Mouse (Mus musculus) lung, embryonic 14.5 days (tissue): ENCODE results near the gene Acoxl. TPM values are rescaled to one million over a fixed set of nuclear protein-coding genes. Genes with fewer than 3 reads are reported as not detected.

Experiments
- ATAC-seq: fragments of 200-750 bp; cut with Nextera tagmentation; 2 replicates; pipeline ENCODE4 v1.8.0; 2017; ENCODE audit warnings: mild to moderate bottlenecking, moderate TSS enrichment, moderate library complexity; ENCODE audit not compliant: insufficient read depth
- DNase-seq: peaks from one replicate; pipeline ENCODE4 v3.0.0-alpha.2; 2015
- H3K27ac ChIP-seq: fragments of 300-500 bp; sonication (generic); 2 replicates; pipeline ENCODE4 v1.5.1; 2014; ENCODE audit warnings: low read depth, mild to moderate bottlenecking, moderate library complexity
- H3K27me3 ChIP-seq: fragments of 300-500 bp; sonication (generic); 2 replicates; pipeline ENCODE4 v1.6.1; 2014; ENCODE audit warnings: low read length, control low read depth; ENCODE audit not compliant: insufficient read depth
- H3K36me3 ChIP-seq: fragments of 300-500 bp; sonication (generic); 2 replicates; pipeline ENCODE4 v1.6.1; 2014; ENCODE audit warnings: control low read depth; ENCODE audit not compliant: insufficient read depth
- H3K4me1 ChIP-seq: fragments of 300-500 bp; sonication (generic); 2 replicates; pipeline ENCODE4 v1.6.1; 2014; ENCODE audit warnings: antibody characterized with exemption, control low read depth; ENCODE audit not compliant: insufficient read depth
- H3K4me2 ChIP-seq: fragments of 300-500 bp; sonication (generic); 2 replicates; pipeline ENCODE4 v1.6.1; 2014; ENCODE audit warnings: mild to moderate bottlenecking
- H3K4me3 ChIP-seq: fragments of 300-500 bp; sonication (generic); 2 replicates; pipeline ENCODE4 v1.5.1; 2014; ENCODE audit warnings: low read depth, low read length
- H3K9ac ChIP-seq: fragments of 300-500 bp; sonication (generic); 2 replicates; pipeline ENCODE4 v1.6.1; 2014
- H3K9me3 ChIP-seq: fragments of 300-500 bp; sonication (generic); 2 replicates; pipeline ENCODE4 v1.6.1; 2016; ENCODE audit warnings: low read depth, low read length, control low read depth
- CTCF ChIP-seq: IDR thresholded peaks from 2 replicates; pipeline ENCODE4 v1.5.1; 2016; ENCODE audit warnings: antibody characterized with exemption, low read depth
- WGBS: fragments of 180-500 bp; shearing (Covaris S2); extraction: QIAGEN DNeasy Blood & Tissue Kit; methylation state at CpG from one replicate; pipeline ENCODE4 v1.1.7; 2014; 5-methylcytosine and 5-hydroxymethylcytosine counted together
- polyA plus RNA-seq: library from polyadenylated mRNA; unstranded; fragments of >200 nt; fragmentation: Nextera tagmentation; extraction: Ambion mirVana; gene quantifications from 2 replicates; pipeline ENCODE4 v1.2.1, GENCODE M21; 2014

The Acoxl gene
- polyA plus RNA-seq, 1 experiment from 2014 or later, result 0.30 TPM

GRCm38 (mm10) chr2:128065576-128065975 lies 226.9 kb downstream of the Acoxl start:
- no peak overlapping the region for H3K4me2 ChIP-seq
- H3K9ac ChIP-seq, result no peak overlapping the region
- DNase-seq (no peak), ATAC-seq (no peak)
- H3K4me3 ChIP-seq, result no peak overlapping the region
- no peak for TF ChIP-seq CTCF
- H3K36me3 ChIP-seq, result no peaks in the 10 kb centered on the region
- H3K4me1 ChIP-seq, result no peaks in the 10 kb centered on the region
- H3K9me3 ChIP-seq, result no peaks in the 10 kb centered on the region
- H3K27ac ChIP-seq, result no peak overlapping the region
- no peaks in the 10 kb centered on the region for H3K27me3 ChIP-seq
- 87% methylated on average over 2 of the region's 2 CpGs for WGBS

GRCm38 (mm10) chr2:128067162-128067561 lies 228.5 kb downstream of the Acoxl start:
- Histone ChIP-seq H3K4me3 (no peak overlapping the region), H3K27ac (no peak overlapping the region), H3K9ac (no peak overlapping the region), H3K4me2 (no peak overlapping the region), H3K9me3 (no peaks in the 10 kb centered on the region), H3K36me3 (no peaks in the 10 kb centered on the region), H3K27me3 (no peaks in the 10 kb centered on the region), H3K4me1 (no peaks in the 10 kb centered on the region)
- no peak for TF ChIP-seq CTCF
- WGBS, result 78% methylated on average over 3 of the region's 3 CpGs
- no peak for DNase-seq
- no peak for ATAC-seq

GRCm38 (mm10) chr2:128067596-128067995 lies 228.9 kb downstream of the Acoxl start:
- no peak for ATAC-seq
- Histone ChIP-seq H3K9ac (no peak overlapping the region), H3K36me3 (no peaks in the 10 kb centered on the region), H3K4me1 (no peaks in the 10 kb centered on the region), H3K27ac (no peak overlapping the region), H3K27me3 (no peaks in the 10 kb centered on the region), H3K9me3 (no peaks in the 10 kb centered on the region), H3K4me3 (no peak overlapping the region), H3K4me2 (no peak overlapping the region)
- TF ChIP-seq CTCF, result no peak
- 91% methylated on average over 7 of the region's 7 CpGs for WGBS
- DNase-seq, result no peak

- no peaks in the 10 kb centered on the region for H3K27me3 ChIP-seq
- no peak for DNase-seq
These were observed 229.5 kb downstream of the Acoxl start for GRCm38 (mm10) chr2:128068176-128068575.

GRCm38 (mm10) chr2:128069025-128069424 lies 230.3 kb downstream of the Acoxl start:
- ATAC-seq (no peak), DNase-seq (no peak)
- Histone ChIP-seq H3K36me3 (no peaks in the 10 kb centered on the region), H3K4me2 (no peak overlapping the region), H3K4me3 (no peak overlapping the region), H3K27ac (no peak overlapping the region), H3K9ac (no peak overlapping the region), H3K27me3 (no peaks in the 10 kb centered on the region), H3K9me3 (no peaks in the 10 kb centered on the region), H3K4me1 (no peaks in the 10 kb centered on the region)
- no peak for TF ChIP-seq CTCF
- WGBS, result 33% methylated on average over 2 of the region's 2 CpGs

More at GRCm38 (mm10) chr2:128068176-128068575, 229.5 kb downstream of the Acoxl start:
- Histone ChIP-seq H3K36me3 (no peaks in the 10 kb centered on the region), H3K4me2 (no peak overlapping the region), H3K4me1 (no peaks in the 10 kb centered on the region), H3K27ac (no peak overlapping the region), H3K9me3 (no peaks in the 10 kb centered on the region), H3K4me3 (no peak overlapping the region), H3K9ac (no peak overlapping the region)
- ATAC-seq, result no peak
- TF ChIP-seq CTCF, result no peak
- WGBS, result 60% methylated on average over 4 of the region's 4 CpGs

GRCm38 (mm10) chr2:128071791-128072190 lies 233.1 kb downstream of the Acoxl start:
- no peak overlapping the region for H3K4me2 ChIP-seq
- H3K27me3 ChIP-seq, result no peaks in the 10 kb centered on the region
- ATAC-seq (no peak), DNase-seq (no peak)
- no peak overlapping the region for H3K4me3 ChIP-seq
- 64% methylated on average over 7 of the region's 7 CpGs for WGBS
- no peak overlapping the region for H3K9ac ChIP-seq
- H3K27ac ChIP-seq, result no peak overlapping the region
- H3K9me3 ChIP-seq, result no peaks in the 10 kb centered on the region
- no peaks in the 10 kb centered on the region for H3K36me3 ChIP-seq
- H3K4me1 ChIP-seq, result no peaks in the 10 kb centered on the region
- TF ChIP-seq CTCF, result no peak

GRCm38 (mm10) chr2:128072944-128073343 lies 234.3 kb downstream of the Acoxl start:
- Histone ChIP-seq H3K9ac (no peak overlapping the region), H3K36me3 (no peaks in the 10 kb centered on the region), H3K27me3 (no peaks in the 10 kb centered on the region), H3K4me3 (no peak overlapping the region), H3K4me1 (no peaks in the 10 kb centered on the region), H3K4me2 (no peak overlapping the region), H3K27ac (no peak overlapping the region), H3K9me3 (no peaks in the 10 kb centered on the region)
- no peak for DNase-seq
- TF ChIP-seq CTCF, result no peak
- ATAC-seq, result no peak
- WGBS, result 68% methylated on average over 5 of the region's 5 CpGs

GRCm38 (mm10) chr2:128073603-128074002 lies 234.9 kb downstream of the Acoxl start:
- DNase-seq, result no peak
- Histone ChIP-seq H3K4me2 (no peak overlapping the region), H3K9ac (no peak overlapping the region), H3K36me3 (no peaks in the 10 kb centered on the region), H3K4me1 (no peaks in the 10 kb centered on the region), H3K9me3 (no peaks in the 10 kb centered on the region), H3K4me3 (no peak overlapping the region), H3K27ac (no peak overlapping the region), H3K27me3 (no peaks in the 10 kb centered on the region)
- no peak for ATAC-seq
- no peak for TF ChIP-seq CTCF
- WGBS, result 84% methylated on average over 2 of the region's 2 CpGs
